Mouse (Mus musculus) hindbrain, embryonic 14.5 days (tissue): ENCODE measurements around the gene Gtf2ird2. TPM values are rescaled to one million over a fixed set of nuclear protein-coding genes. Genes with fewer than 3 reads are reported as not detected.

ENCODE experiments used
- ATAC-seq: fragments of 200-750 bp; cut with Nextera tagmentation; 2 replicates; pipeline ENCODE4 v1.8.0; 2017; ENCODE audit warnings: moderate number of reproducible peaks, mild to moderate bottlenecking, moderate TSS enrichment, moderate library complexity; ENCODE audit not compliant: low FRiP score
- DNase-seq: peaks from one replicate; pipeline ENCODE4 v3.0.0-alpha.2; 2015; ENCODE audit warnings: low spot score
- H3K27ac ChIP-seq: fragments of 300-500 bp; sonication (generic); 2 replicates; pipeline ENCODE4 v1.5.1; 2014; ENCODE audit warnings: mild to moderate bottlenecking, moderate library complexity
- H3K27me3 ChIP-seq: fragments of 300-500 bp; sonication (generic); 2 replicates; pipeline ENCODE4 v1.6.1; 2014; ENCODE audit warnings: mild to moderate bottlenecking, low read length, mixed read lengths; ENCODE audit not compliant: control insufficient read depth, insufficient read depth
- H3K36me3 ChIP-seq: fragments of 300-500 bp; sonication (generic); replicated peaks from 2 replicates; pipeline ENCODE4 v1.6.1; 2014; ENCODE audit not compliant: control insufficient read depth, insufficient read depth
- H3K4me1 ChIP-seq: fragments of 300-500 bp; sonication (generic); replicated peaks from 2 replicates; pipeline ENCODE4 v1.6.1; 2014; ENCODE audit warnings: antibody characterized with exemption, low read length, mixed read lengths; ENCODE audit not compliant: control insufficient read depth, insufficient read depth
- H3K4me2 ChIP-seq: fragments of 300-500 bp; sonication (generic); replicated peaks from 2 replicates; pipeline ENCODE4 v1.6.1; 2014; ENCODE audit warnings: mild to moderate bottlenecking, moderate library complexity
- H3K4me3 ChIP-seq: fragments of 300-500 bp; sonication (generic); replicated peaks from 2 replicates; pipeline ENCODE4 v1.5.1; 2014; ENCODE audit warnings: mild to moderate bottlenecking, low read length
- H3K9ac ChIP-seq: fragments of 300-500 bp; sonication (generic); 2 replicates; pipeline ENCODE4 v1.6.1; 2014
- H3K9me3 ChIP-seq: fragments of 300-500 bp; sonication (generic); 2 replicates; pipeline ENCODE4 v1.6.1; 2016; ENCODE audit warnings: low read length; ENCODE audit not compliant: control insufficient read depth
- WGBS: fragments of 180-500 bp; shearing (Covaris S2); extraction: QIAGEN DNeasy Blood & Tissue Kit; methylation state at CpG from one replicate; pipeline ENCODE4 v1.1.7; 2014; 5-methylcytosine and 5-hydroxymethylcytosine counted together
- polyA plus RNA-seq: library from polyadenylated mRNA; unstranded; fragments of >200 nt; fragmentation: Nextera tagmentation; extraction: Ambion mirVana; gene quantifications from 2 replicates; pipeline ENCODE4 v1.2.1, GENCODE M21; 2014

The Gtf2ird2 gene
- polyA plus RNA-seq, 1 experiment from 2014 or later: 11.6 TPM

- Histone ChIP-seq H3K9ac (no peak overlapping the region), H3K9me3 (no peaks in the 10 kb centered on the region), H3K36me3 (peaks cover 51% of the 10 kb centered on the region), H3K4me2 (no peak overlapping the region), H3K4me1 (no peaks in the 10 kb centered on the region), H3K27me3 (no peaks in the 10 kb centered on the region), H3K27ac (no peak overlapping the region), H3K4me3 (no peak overlapping the region)
- DNase-seq (no peak), ATAC-seq (no peak)
- 85% methylated on average over 11 of the region's 11 CpGs for WGBS
Observed at GRCm38 (mm10) chr5:134151895-134152294, 31.9 kb upstream of the Gtf2ird2 start.

- Histone ChIP-seq H3K4me1 (no peaks in the 10 kb centered on the region), H3K9ac (no peak overlapping the region), H3K4me3 (no peak overlapping the region), H3K9me3 (no peaks in the 10 kb centered on the region), H3K27ac (no peak overlapping the region), H3K4me2 (no peak overlapping the region), H3K27me3 (no peaks in the 10 kb centered on the region), H3K36me3 (peaks cover 43% of the 10 kb centered on the region)
- DNase-seq (no peak), ATAC-seq (no peak)
- 93% methylated on average over 7 of the region's 7 CpGs for WGBS
Observed at GRCm38 (mm10) chr5:134155916-134156466, 27.8 kb upstream of the Gtf2ird2 start.

GRCm38 (mm10) chr5:134164688-134165087, 19.1 kb upstream of the Gtf2ird2 start:
- no peaks in the 10 kb centered on the region for H3K9me3 ChIP-seq
- ATAC-seq: no peak
- H3K9ac ChIP-seq: no peak overlapping the region
- peaks cover 36% of the 10 kb centered on the region for H3K36me3 ChIP-seq
- H3K4me2 ChIP-seq: no peak overlapping the region
- H3K27ac ChIP-seq: no peak overlapping the region
- H3K4me1 ChIP-seq: 0 out of 2 replicates have a peak, but pooled peaks cover 4% of the 10 kb centered on the region
- no peak for DNase-seq
- WGBS: 63% methylated on average over 5 of the region's 5 CpGs
- H3K4me3 ChIP-seq: no peak overlapping the region
- no peaks in the 10 kb centered on the region for H3K27me3 ChIP-seq

- Histone ChIP-seq H3K4me3 (no peak overlapping the region), H3K9ac (no peak overlapping the region), H3K4me1 (0 out of 2 replicates have a peak, but pooled peaks cover 4% of the 10 kb centered on the region), H3K9me3 (no peaks in the 10 kb centered on the region), H3K4me2 (no peak overlapping the region), H3K27me3 (no peaks in the 10 kb centered on the region), H3K36me3 (peaks cover 36% of the 10 kb centered on the region), H3K27ac (no peak overlapping the region)
- DNase-seq (no peak), ATAC-seq (no peak)
- 95% methylated on average over 7 of the region's 7 CpGs for WGBS
Observed at GRCm38 (mm10) chr5:134166642-134167041, 17.2 kb upstream of the Gtf2ird2 start.

GRCm38 (mm10) chr5:134168033-134168432, 15.8 kb upstream of the Gtf2ird2 start:
- no peaks in the 10 kb centered on the region for H3K9me3 ChIP-seq
- WGBS: 97% methylated on average over 9 of the region's 9 CpGs
- ATAC-seq (no peak), DNase-seq (no peak)
- H3K9ac ChIP-seq: no peak overlapping the region
- H3K27ac ChIP-seq: no peak overlapping the region
- no peaks in the 10 kb centered on the region for H3K27me3 ChIP-seq
- H3K4me3 ChIP-seq: no peak overlapping the region
- H3K36me3 ChIP-seq: peaks cover 25% of the 10 kb centered on the region
- 0 out of 2 replicates have a peak, but pooled peaks cover 4% of the 10 kb centered on the region for H3K4me1 ChIP-seq
- no peak overlapping the region for H3K4me2 ChIP-seq

GRCm38 (mm10) chr5:134169231-134169630, 14.6 kb upstream of the Gtf2ird2 start:
- Histone ChIP-seq H3K27ac (no peak overlapping the region), H3K4me3 (no peak overlapping the region), H3K9ac (no peak overlapping the region), H3K9me3 (no peaks in the 10 kb centered on the region), H3K27me3 (no peaks in the 10 kb centered on the region), H3K4me1 (0 out of 2 replicates have a peak, but pooled peaks cover 4% of the 10 kb centered on the region), H3K4me2 (no peak overlapping the region), H3K36me3 (peaks cover 15% of the 10 kb centered on the region)
- 96% methylated on average over 8 of the region's 10 CpGs for WGBS
- ATAC-seq: no peak
- DNase-seq: no peak

GRCm38 (mm10) chr5:134170167-134170566, 13.7 kb upstream of the Gtf2ird2 start:
- Histone ChIP-seq H3K27ac (no peak overlapping the region), H3K27me3 (no peaks in the 10 kb centered on the region), H3K36me3 (peaks cover 8% of the 10 kb centered on the region), H3K4me1 (no peaks in the 10 kb centered on the region), H3K4me2 (no peak overlapping the region), H3K9ac (no peak overlapping the region), H3K4me3 (no peak overlapping the region), H3K9me3 (no peaks in the 10 kb centered on the region)
- 97% methylated on average over 8 of the region's 8 CpGs for WGBS
- ATAC-seq: no peak
- DNase-seq: no peak

GRCm38 (mm10) chr5:134173206-134173605, 10.6 kb upstream of the Gtf2ird2 start:
- no peak for ATAC-seq
- Histone ChIP-seq H3K9me3 (no peaks in the 10 kb centered on the region), H3K27me3 (no peaks in the 10 kb centered on the region), H3K27ac (no peak overlapping the region), H3K36me3 (peaks cover 4% of the 10 kb centered on the region), H3K4me3 (no peak overlapping the region), H3K4me1 (peaks cover 7% of the 10 kb centered on the region), H3K9ac (no peak overlapping the region), H3K4me2 (no peak overlapping the region)
- 31% methylated on average over 4 of the region's 4 CpGs for WGBS
- no peak for DNase-seq

GRCm38 (mm10) chr5:134175696-134176095, 8.1 kb upstream of the Gtf2ird2 start:
- Histone ChIP-seq H3K4me2 (peak overlapping the region; percentile 79), H3K27ac (peak overlapping the region; percentile 53; the same call in 1 of the 2 replicates), H3K27me3 (no peaks in the 10 kb centered on the region), H3K9me3 (no peaks in the 10 kb centered on the region), H3K36me3 (peaks cover 3% of the 10 kb centered on the region), H3K9ac (peak overlapping the region; percentile 60), H3K4me3 (peak overlapping the region; percentile 81), H3K4me1 (peaks cover 7% of the 10 kb centered on the region)
- no peak for DNase-seq
- 0 out of 2 replicates have a peak, but pooled peaks have one; percentile 32 for ATAC-seq
- 17% methylated on average over 10 of the region's 10 CpGs for WGBS
